Mouse (Mus musculus) cerebral cortex, adult 2 months (tissue): Measurements from ENCODE around the gene Rnf186.

Experiments
- WGBS: fragments of 180-500 bp; shearing (Covaris S2); methylation state at CpG from one replicate; pipeline ENCODE4 v1.1.7; 2018; 5-methylcytosine and 5-hydroxymethylcytosine counted together

Rnf186 gene

GRCm38 (mm10) chr4:138972139-138972826 is 5.4 kb downstream of the Rnf186 start:
- 23% methylated on average over 20 of the region's 20 CpGs for WGBS

DNA sequence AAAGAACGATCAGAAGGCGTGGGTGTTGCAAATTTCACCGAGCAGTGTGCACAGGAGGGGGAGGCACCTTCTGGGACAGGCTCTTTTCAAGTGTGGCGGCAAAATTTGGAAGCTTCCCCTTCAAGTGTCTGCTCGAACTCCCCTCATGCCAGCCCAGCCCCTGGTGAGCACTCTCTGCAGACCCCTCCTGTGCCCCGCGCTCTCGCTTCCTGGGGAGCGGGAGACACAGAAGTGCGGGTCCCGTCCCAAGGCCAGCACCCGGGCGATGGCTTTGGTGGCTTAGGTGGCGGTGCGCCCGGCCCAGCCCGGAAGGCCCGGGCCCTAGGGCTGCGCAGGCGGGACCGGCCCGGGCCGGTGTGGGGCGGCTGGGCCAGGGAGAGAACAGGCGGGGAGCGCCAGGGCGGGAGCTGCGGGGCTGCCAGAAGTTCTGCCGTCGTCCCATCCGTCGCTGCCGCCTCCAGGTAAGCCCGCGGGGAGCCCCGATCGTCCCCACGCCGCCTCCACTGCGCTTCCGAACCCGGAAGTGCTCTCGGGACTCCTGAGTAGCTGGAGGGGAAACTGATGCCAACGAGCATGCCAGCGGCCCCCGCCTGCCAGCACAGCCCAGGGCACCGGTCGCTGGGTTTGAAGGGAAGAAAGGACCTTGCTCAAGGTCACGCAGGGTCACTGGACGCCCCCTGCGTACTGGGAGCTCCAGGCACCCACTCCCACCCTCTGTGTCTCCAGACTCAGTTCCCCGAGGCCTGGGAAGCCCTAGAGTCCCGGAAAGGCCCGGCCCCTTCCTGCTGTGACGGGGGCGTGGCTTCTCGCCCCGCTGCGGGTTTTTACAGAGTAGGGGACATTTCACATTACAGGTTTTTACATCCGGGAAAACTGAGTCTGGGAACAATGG is 6.2 kb downstream of the Rnf186 start, which contains the start of gene Tmco4:
Gene Tmco4, plus strand, starts transcription at position 62 of the 892 bp plus-strand sequence.
- 3% methylated on average over 60 of the region's 60 CpGs for WGBS

DNA sequence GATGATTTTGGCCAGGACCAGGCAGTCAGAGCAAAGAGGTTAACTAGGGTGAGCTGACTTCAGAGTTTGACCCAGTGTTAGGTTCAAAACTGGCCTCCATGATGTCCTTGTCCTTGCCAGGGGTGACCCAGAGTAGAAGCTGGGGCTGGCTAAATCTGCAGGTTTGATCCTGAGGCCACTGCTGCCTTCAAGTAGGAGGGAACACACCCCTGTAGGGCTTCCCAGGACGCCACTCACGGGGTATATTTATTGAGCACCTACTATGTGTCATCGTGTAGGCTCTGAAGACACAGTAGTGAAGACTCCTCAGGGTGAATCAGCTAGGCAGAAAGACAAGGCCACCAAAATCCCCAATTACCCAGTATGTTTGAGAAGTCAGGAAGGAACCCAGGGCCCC is 6.8 kb downstream of the Rnf186 start:
- WGBS: 84% methylated on average over 3 of the region's 3 CpGs

- WGBS: 89% methylated on average over 2 of the region's 2 CpGs
These were observed 7.6 kb downstream of the Rnf186 start for GRCm38 (mm10) chr4:138974540-138974939.

DNA sequence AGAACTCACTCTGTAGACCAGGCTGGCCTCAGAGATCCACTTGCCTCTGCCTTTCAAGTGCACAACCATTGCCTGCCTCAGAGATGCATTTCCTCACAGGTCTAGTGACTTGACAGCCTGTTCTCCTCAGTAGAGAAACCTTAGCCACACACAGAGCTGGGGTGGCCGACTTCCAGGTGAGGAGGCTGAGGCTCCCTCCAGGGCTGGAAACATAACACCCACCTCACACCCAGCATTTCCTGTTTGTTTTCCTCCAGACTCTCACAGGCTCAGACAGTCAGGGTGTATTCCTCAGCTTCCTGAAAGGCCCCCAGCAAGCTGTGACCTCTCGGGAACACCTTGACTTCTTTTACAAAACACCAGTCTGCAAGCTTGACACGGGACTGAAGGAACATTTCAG is 8.3 kb downstream of the Rnf186 start:
- 74% methylated on average over 3 of the region's 3 CpGs for WGBS

DNA sequence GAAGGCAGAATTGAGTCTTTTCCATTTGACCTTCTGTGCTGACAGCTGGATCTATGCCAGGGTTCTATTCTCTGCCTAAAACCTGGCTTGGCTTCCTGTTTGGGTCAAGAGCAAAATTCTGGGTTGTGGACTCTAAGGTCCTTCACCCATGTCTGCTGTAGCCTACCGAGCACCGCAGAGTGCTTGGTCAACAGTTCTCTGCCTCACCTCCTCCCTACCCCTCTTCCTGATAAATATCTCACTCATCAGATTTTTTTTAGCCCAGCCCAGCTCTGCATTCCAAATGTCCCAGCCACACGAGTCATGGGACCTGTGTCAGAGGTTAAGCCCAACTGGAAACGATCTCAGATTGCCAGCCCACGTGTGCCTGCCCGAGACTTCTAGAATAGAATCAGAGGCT is 9.1 kb downstream of the Rnf186 start:
- 80% methylated on average over 6 of the region's 6 CpGs for WGBS

- WGBS: 90% methylated on average over 8 of the region's 8 CpGs
These were observed 13.1 kb downstream of the Rnf186 start for GRCm38 (mm10) chr4:138980021-138980420.

- 44% methylated on average over 12 of the region's 12 CpGs for WGBS
These were observed 14.0 kb downstream of the Rnf186 start for GRCm38 (mm10) chr4:138980771-138981420.

GRCm38 (mm10) chr4:138983422-138983821 is 16.5 kb downstream of the Rnf186 start:
- 76% methylated on average over 3 of the region's 3 CpGs for WGBS

- 81% methylated on average over 7 of the region's 7 CpGs for WGBS
These were observed 17.8 kb downstream of the Rnf186 start for GRCm38 (mm10) chr4:138984744-138985143.

DNA sequence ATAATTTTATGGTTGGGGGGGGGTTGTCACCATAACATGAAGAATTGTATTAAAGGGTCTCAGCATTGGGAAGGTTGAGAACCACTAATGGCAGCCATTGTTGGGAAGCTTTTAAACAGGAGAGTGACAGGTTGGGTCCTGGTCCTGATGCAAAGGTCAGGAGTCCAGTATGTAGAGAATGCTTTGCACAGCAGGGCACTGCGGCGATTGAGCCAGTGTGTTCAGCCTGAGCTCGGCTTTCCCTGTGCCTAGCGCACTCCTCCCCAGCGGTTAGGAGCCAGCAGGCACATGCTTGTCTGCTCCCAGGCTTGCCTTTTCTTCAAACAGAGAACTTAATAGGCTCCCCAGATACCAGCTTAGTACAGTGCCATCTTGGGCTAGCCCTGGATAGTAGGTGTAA is 19.4 kb downstream of the Rnf186 start:
- WGBS: 77% methylated on average over 5 of the region's 5 CpGs

GRCm38 (mm10) chr4:138994389-138994788 is 27.5 kb downstream of the Rnf186 start:
- WGBS: 71% methylated on average over 3 of the region's 3 CpGs

DNA sequence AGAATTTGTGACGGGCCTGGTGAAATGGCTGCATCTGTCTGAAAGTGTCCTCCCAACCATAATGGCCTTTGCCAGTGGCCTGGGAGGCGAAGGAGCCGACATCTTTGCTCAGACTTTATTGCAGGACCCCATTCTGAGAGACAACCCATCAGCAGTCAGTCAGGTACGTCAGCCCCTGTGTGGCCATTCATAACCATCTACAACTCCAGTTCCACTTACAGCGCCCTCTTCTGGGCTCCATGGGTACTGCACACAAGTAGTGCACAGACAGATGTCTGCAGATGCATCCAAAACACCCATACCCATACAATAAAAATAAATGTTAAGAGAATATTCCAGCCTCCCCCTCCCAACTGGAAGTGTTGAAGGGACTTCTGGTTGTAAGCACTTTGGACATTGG is 29.5 kb downstream of the Rnf186 start:
- WGBS: 85% methylated on average over 5 of the region's 5 CpGs

- 85% methylated on average over 4 of the region's 4 CpGs for WGBS
These were observed 30.2 kb downstream of the Rnf186 start for GRCm38 (mm10) chr4:138997121-138997520.

GRCm38 (mm10) chr4:138998611-138999010 is 31.7 kb downstream of the Rnf186 start:
- 54% methylated on average over 11 of the region's 11 CpGs for WGBS

DNA sequence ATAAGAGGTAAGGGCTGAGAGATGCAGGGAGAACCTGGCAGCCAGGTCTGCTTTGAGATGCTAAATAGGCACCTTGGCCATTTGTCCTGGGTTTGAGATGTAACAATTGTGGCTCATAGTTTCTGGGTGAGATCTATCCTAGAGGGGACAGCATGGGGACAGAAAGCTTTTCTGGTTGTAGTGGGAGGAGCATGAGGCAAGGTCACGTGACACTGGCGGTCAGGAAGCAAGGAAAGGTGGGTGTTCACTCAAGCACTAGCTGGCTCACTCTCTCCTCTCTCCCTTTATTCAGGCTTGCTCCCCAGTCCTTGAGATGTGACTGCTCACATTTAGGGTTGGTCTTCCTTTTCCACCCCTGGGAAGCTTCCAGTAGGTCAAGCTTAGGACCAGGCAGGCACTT is 34.1 kb downstream of the Rnf186 start:
- 65% methylated on average over 2 of the region's 2 CpGs for WGBS

GRCm38 (mm10) chr4:139001433-139001832 is 34.5 kb downstream of the Rnf186 start:
- 25% methylated on average over 6 of the region's 6 CpGs for WGBS

- WGBS: 84% methylated on average over 8 of the region's 8 CpGs
These were observed 37.2 kb downstream of the Rnf186 start for GRCm38 (mm10) chr4:139004067-139004466.

GRCm38 (mm10) chr4:139005214-139005613 is 38.3 kb downstream of the Rnf186 start:
- WGBS: 43% methylated on average over 6 of the region's 6 CpGs

- WGBS: 86% methylated on average over 3 of the region's 3 CpGs
These were observed 40.4 kb downstream of the Rnf186 start for GRCm38 (mm10) chr4:139007353-139007752.

DNA sequence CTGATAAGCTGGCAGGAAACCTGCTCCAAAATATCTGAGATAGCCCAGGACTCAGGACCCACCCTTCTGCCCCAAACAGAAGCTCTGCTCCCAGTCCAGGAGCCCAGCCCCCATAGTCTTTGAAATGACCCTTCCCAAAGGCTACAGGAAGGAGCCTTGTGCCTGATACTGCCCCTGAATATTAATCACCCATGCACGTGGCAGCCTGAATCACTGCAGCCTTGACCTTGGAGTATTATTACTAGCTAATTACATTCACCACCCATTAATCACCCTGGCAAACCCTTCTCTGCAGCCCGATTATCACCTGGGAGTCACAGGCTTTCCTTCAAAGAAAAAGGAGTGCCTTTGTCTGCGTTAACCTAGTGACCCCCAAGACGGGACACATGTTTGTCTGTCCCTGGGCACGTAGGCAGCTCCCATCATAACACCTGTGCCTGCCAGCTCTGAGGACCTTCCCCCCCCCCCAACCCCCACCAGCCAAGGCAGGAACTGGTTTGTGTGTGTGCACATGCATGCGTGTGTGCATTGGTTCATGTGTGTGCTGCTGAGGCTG is 41.1 kb downstream of the Rnf186 start:
- WGBS: 66% methylated on average over 6 of the region's 6 CpGs

DNA sequence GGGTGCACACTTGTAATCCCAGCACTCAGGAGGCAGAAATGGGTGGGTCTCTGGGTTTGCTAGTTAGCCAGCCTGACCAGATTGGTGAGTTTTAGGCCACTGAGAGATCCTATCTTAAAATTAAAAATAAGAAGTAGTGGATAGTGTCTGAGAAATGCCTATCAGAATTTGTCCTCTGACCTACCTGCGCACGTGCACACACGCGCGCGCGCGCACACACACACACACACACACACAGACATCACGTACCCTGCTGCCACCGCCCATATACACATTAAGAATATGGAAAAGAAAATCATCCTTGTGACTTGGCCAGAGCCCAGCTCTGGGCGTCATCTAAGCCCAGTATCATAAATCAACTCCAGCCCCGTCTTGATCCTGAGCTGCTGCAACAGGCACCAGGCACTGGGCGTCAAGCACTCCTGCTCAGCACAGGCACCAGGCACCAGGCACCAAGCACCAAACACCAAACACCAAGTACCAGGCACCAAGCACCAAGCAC is 44.3 kb downstream of the Rnf186 start:
- WGBS: 95% methylated on average over 13 of the region's 13 CpGs
